Mouse (Mus musculus): ENCODE measurements at regions not wholly inside any gene's neighbourhood (a gene's known extent, or its start where the extent isn't known, plus 50 kb on each side); places are given as distances from the start of the nearest gene placed in this dataset.

GRCm38 (mm10) chr6:51178799-51179398 lies 253.6 kb upstream of the Nfe2l3 start:
- DNase-seq (ENCODE audit: low read depth, low spot score) = no peak

- DNase-seq (ENCODE audit: low read depth, low spot score) = no peak
Observed at GRCm38 (mm10) chr6:51179741-51180537, 252.5 kb upstream of the Nfe2l3 start.

GRCm38 (mm10) chr6:51180881-51181875 lies 251.3 kb upstream of the Nfe2l3 start:
- DNase-seq (ENCODE audit: low read depth, low spot score) = no peak

GRCm38 (mm10) chr6:51181905-51182304 lies 250.6 kb upstream of the Nfe2l3 start:
- DNase-seq (ENCODE audit: low read depth, low spot score) = no peak

- no peak for DNase-seq (ENCODE audit: low read depth, low spot score)
Observed at GRCm38 (mm10) chr6:51182771-51183284, 249.6 kb upstream of the Nfe2l3 start.

GRCm38 (mm10) chr6:51183576-51184420 lies 248.7 kb upstream of the Nfe2l3 start:
- DNase-seq (ENCODE audit: low read depth, low spot score) = no peak

GRCm38 (mm10) chr6:51184500-51184899 lies 248.0 kb upstream of the Nfe2l3 start:
- DNase-seq (ENCODE audit: low read depth, low spot score) = no peak

- no peak for DNase-seq (ENCODE audit: low read depth, low spot score)
Observed at GRCm38 (mm10) chr6:51185201-51185600, 247.3 kb upstream of the Nfe2l3 start.

- no peak for DNase-seq (ENCODE audit: low read depth, low spot score)
Observed at GRCm38 (mm10) chr6:51189173-51189572, 243.3 kb upstream of the Nfe2l3 start.

- no peak for DNase-seq (ENCODE audit: low read depth, low spot score)
Observed at GRCm38 (mm10) chr6:51192826-51193225, 239.6 kb upstream of the Nfe2l3 start.

- DNase-seq (ENCODE audit: low read depth, low spot score) = no peak
Observed at GRCm38 (mm10) chr6:51193356-51193755, 239.1 kb upstream of the Nfe2l3 start.

GRCm38 (mm10) chr6:51196391-51196790 lies 236.1 kb upstream of the Nfe2l3 start:
- no peak for DNase-seq (ENCODE audit: low read depth, low spot score)

- no peak for DNase-seq (ENCODE audit: low read depth, low spot score)
Observed at GRCm38 (mm10) chr6:51197000-51197774, 235.3 kb upstream of the Nfe2l3 start.

- no peak for DNase-seq (ENCODE audit: low read depth, low spot score)
Observed at GRCm38 (mm10) chr6:51200207-51200606, 232.3 kb upstream of the Nfe2l3 start.

- no peak for DNase-seq (ENCODE audit: low read depth, low spot score)
Observed at GRCm38 (mm10) chr6:51200837-51201236, 231.6 kb upstream of the Nfe2l3 start.

- no peak for DNase-seq (ENCODE audit: low read depth, low spot score)
Observed at GRCm38 (mm10) chr6:51204306-51204705, 228.2 kb upstream of the Nfe2l3 start.

- no peak for DNase-seq (ENCODE audit: low read depth, low spot score)
Observed at GRCm38 (mm10) chr6:51205411-51205810, 227.1 kb upstream of the Nfe2l3 start.

GRCm38 (mm10) chr6:51206712-51207505 lies 225.6 kb upstream of the Nfe2l3 start:
- no peak for DNase-seq (ENCODE audit: low read depth, low spot score)
